Mouse (Mus musculus) megakaryocyte, embryonic 14.5 days (primary cell): ENCODE data around the gene Mark2.

Experiments
- FLI1 ChIP-seq: IDR thresholded peaks from 2 replicates; pipeline ENCODE4 v1.6.1; 2012; ENCODE audit warnings: low read length, inconsistent platforms, mixed read lengths
- GATA1 ChIP-seq: IDR thresholded peaks from 3 replicates; pipeline ENCODE4 v1.6.1; 2012; ENCODE audit warnings: mixed read lengths, low read length, inconsistent platforms, borderline replicate concordance

DNA sequence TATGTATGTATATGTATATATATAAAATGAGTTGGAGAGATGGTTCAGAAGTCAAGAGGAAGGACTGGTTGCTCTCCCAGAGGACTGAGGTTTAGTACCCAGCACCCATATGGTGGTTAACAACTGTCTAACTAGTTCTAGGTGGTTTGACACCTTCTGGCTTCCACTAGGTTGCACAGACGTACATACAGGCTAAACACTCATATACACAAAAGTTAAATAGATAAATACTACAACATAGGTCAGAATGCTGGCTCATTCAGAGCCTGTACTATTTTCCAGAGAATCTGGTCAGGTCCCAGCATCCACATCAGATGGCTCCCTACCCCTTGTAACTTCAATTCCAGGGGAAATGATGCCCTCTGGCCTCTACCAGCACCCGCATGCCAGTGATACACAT lies 986 bp upstream of the Mark2 start:
- TF ChIP-seq FLI1, result no peak
- TF ChIP-seq GATA1, result no peak
